Mouse (Mus musculus): ENCODE data around the gene Tbl3. TPM values are rescaled to one million over a fixed set of nuclear protein-coding genes. Genes with fewer than 3 reads are reported as not detected.
A peak's percentile ranks its signal among the peaks of the same experiment; 100 is the strongest.

Gene Tbl3
- polyA plus RNA-seq, 1 experiment = 66.6 TPM

- Histone ChIP-seq H3K4me2 (ENCODE audit: low read depth) (peak overlapping the region; percentile 87), H3K36me3 (ENCODE audit: control insufficient read depth, insufficient read depth) (no peaks in the 10 kb centered on the region), H3ac (ENCODE audit: control insufficient read depth, insufficient read length) (peak overlapping the region; percentile 4), H3K4me3 (peak overlapping the region; percentile 5), H3K27me3 (ENCODE audit: control insufficient read depth, insufficient read depth, insufficient read length) (no peaks in the 10 kb centered on the region), H3K79me2 (ENCODE audit: control insufficient read depth, insufficient read depth) (no peaks in the 10 kb centered on the region)
- TF ChIP-seq MYOD1 (IDR thresholded peaks at IDR 0.05; ENCODE audit: control insufficient read depth in 1 of 3, insufficient read length in 2 of 3, low read depth in 2 of 3) (peak in 1 of 3 experiments; percentile 14), TCF3 (IDR thresholded peaks at IDR 0.05; ENCODE audit: insufficient read length, low read depth) (no peak), MYOG (IDR thresholded peaks at IDR 0.05; ENCODE audit: control insufficient read depth in 1 of 3, insufficient read depth in 1 of 3, insufficient read length in 2 of 3, low read depth in 2 of 3) (peak in 1 of 3 experiments; percentile 35), CEBPB (IDR thresholded peaks at IDR 0.05; ENCODE audit: insufficient read depth, poor library complexity, severe bottlenecking) (no peak)
Measured at GRCm38 (mm10) chr17:24649581-24650069, 57.8 kb downstream of the Tbl3 start.

- peak overlapping the region; percentile 5 for H3K4me3 ChIP-seq
Measured at GRCm38 (mm10) chr17:24648731-24649377, 58.6 kb downstream of the Tbl3 start.

More at GRCm38 (mm10) chr17:24648731-24649377, 58.6 kb downstream of the Tbl3 start:
- TF ChIP-seq MAX (IDR thresholded peaks at IDR 0.05; ENCODE audit: low read depth) (no peak), USF1 (IDR thresholded peaks at IDR 0.05; ENCODE audit: low read depth) (no peak), POLR2AphosphoS2 (IDR thresholded peaks at IDR 0.05; ENCODE audit: insufficient read length, low read depth) (no peak)
- Histone ChIP-seq H3K27me3 (ENCODE audit: control insufficient read depth, insufficient read depth, insufficient read length) (no peaks in the 10 kb centered on the region), H3K36me3 (ENCODE audit: control insufficient read depth, insufficient read depth) (no peaks in the 10 kb centered on the region), H3ac (ENCODE audit: control insufficient read depth, insufficient read length) (no peak overlapping the region), H3K79me2 (ENCODE audit: control insufficient read depth, insufficient read depth) (no peaks in the 10 kb centered on the region), H3K4me2 (ENCODE audit: low read depth) (peak overlapping the region; percentile 87)

Other genes starting within 250 kb of the Tbl3 start
- gene E4f1, start 237.3 kb downstream of the Tbl3 start, polyA plus RNA-seq (2012; fragmentation: generic; extraction: Trizol) = 18.7 TPM
- gene Pgp, start 237.3 kb downstream of the Tbl3 start, polyA plus RNA-seq (2012; fragmentation: generic; extraction: Trizol) = 53.7 TPM
- 0.53 TPM for gene Bricd5, start 233.8 kb downstream of the Tbl3 start, polyA plus RNA-seq (2012; fragmentation: generic; extraction: Trizol)
- 16.5 TPM for gene Mlst8, start 228.6 kb downstream of the Tbl3 start, polyA plus RNA-seq (2012; fragmentation: generic; extraction: Trizol)
- gene Caskin1, start 219.1 kb downstream of the Tbl3 start, polyA plus RNA-seq (2012; fragmentation: generic; extraction: Trizol) = 0.16 TPM
- gene Traf7, start 179.7 kb downstream of the Tbl3 start, polyA plus RNA-seq (2012; fragmentation: generic; extraction: Trizol) = 112 TPM
- gene Rab26, start 173.4 kb downstream of the Tbl3 start, polyA plus RNA-seq (2012; fragmentation: generic; extraction: Trizol) = 0.35 TPM
- gene Pkd1, start 157.8 kb downstream of the Tbl3 start, polyA plus RNA-seq (2012; fragmentation: generic; extraction: Trizol) = 47.2 TPM
- 49.5 TPM for gene Tsc2, start 75.0 kb downstream of the Tbl3 start, polyA plus RNA-seq (2012; fragmentation: generic; extraction: Trizol)
- 20.2 TPM for gene Nthl1, start 75.0 kb downstream of the Tbl3 start, polyA plus RNA-seq (2012; fragmentation: generic; extraction: Trizol)
- 19.1 TPM for gene Slc9a3r2, start 57.3 kb downstream of the Tbl3 start, polyA plus RNA-seq (2012; fragmentation: generic; extraction: Trizol)
- gene Npw, start 49.2 kb downstream of the Tbl3 start, polyA plus RNA-seq (2012; fragmentation: generic; extraction: Trizol) = not detected
- 49.7 TPM for gene Zfp598, start 38.0 kb downstream of the Tbl3 start, polyA plus RNA-seq (2012; fragmentation: generic; extraction: Trizol)
- 0.29 TPM for gene Syngr3, start 17.7 kb downstream of the Tbl3 start, polyA plus RNA-seq (2012; fragmentation: generic; extraction: Trizol)
- 47.7 TPM for gene Gfer, start 11.5 kb downstream of the Tbl3 start, polyA plus RNA-seq (2012; fragmentation: generic; extraction: Trizol)
- gene Noxo1, start 11.4 kb downstream of the Tbl3 start, polyA plus RNA-seq (2012; fragmentation: generic; extraction: Trizol) = 0.54 TPM
- gene Rnf151, start 10.4 kb upstream of the Tbl3 start, polyA plus RNA-seq (2012; fragmentation: generic; extraction: Trizol) = 0.36 TPM
- 178 TPM for gene Rps2, start 10.5 kb upstream of the Tbl3 start, polyA plus RNA-seq (2012; fragmentation: generic; extraction: Trizol)
- 547 TPM for gene Ndufb10, start 16.8 kb upstream of the Tbl3 start, polyA plus RNA-seq (2012; fragmentation: generic; extraction: Trizol)
- 1.7 TPM for gene Rpl3l, start 20.2 kb upstream of the Tbl3 start, polyA plus RNA-seq (2012; fragmentation: generic; extraction: Trizol)
- 73.9 TPM for gene Msrb1, start 29.0 kb upstream of the Tbl3 start, polyA plus RNA-seq (2012; fragmentation: generic; extraction: Trizol)
- gene Hs3st6, start 45.3 kb upstream of the Tbl3 start, polyA plus RNA-seq (2012; fragmentation: generic; extraction: Trizol) = not detected
- not detected for gene Meiob, start 96.6 kb upstream of the Tbl3 start, polyA plus RNA-seq (2012; fragmentation: generic; extraction: Trizol)
- 58.3 TPM for gene Hagh, start 132.5 kb upstream of the Tbl3 start, polyA plus RNA-seq (2012; fragmentation: generic; extraction: Trizol)
- 9.5 TPM for gene Fahd1, start 142.7 kb upstream of the Tbl3 start, polyA plus RNA-seq (2012; fragmentation: generic; extraction: Trizol)
- not detected for gene Igfals, start 158.3 kb upstream of the Tbl3 start, polyA plus RNA-seq (2012; fragmentation: generic; extraction: Trizol)
- 38.5 TPM for gene Nubp2, start 178.7 kb upstream of the Tbl3 start, polyA plus RNA-seq (2012; fragmentation: generic; extraction: Trizol)
- gene Spsb3, start 179.0 kb upstream of the Tbl3 start, polyA plus RNA-seq (2012; fragmentation: generic; extraction: Trizol) = 46.6 TPM
- gene Eme2, start 187.4 kb upstream of the Tbl3 start, polyA plus RNA-seq (2012; fragmentation: generic; extraction: Trizol) = 12.5 TPM
- gene Mrps34, start 187.5 kb upstream of the Tbl3 start, polyA plus RNA-seq (2012; fragmentation: generic; extraction: Trizol) = 142 TPM
- gene Nme3, start 188.8 kb upstream of the Tbl3 start, polyA plus RNA-seq (2012; fragmentation: generic; extraction: Trizol) = 23.7 TPM
- gene Mapk8ip3, start 229.3 kb upstream of the Tbl3 start, polyA plus RNA-seq (2012; fragmentation: generic; extraction: Trizol) = 47.6 TPM

Measured in myocyte (in vitro differentiated cells).